Mouse (Mus musculus): ENCODE data around the gene Tmem170. TPM values are rescaled to one million over a fixed set of nuclear protein-coding genes. Genes with fewer than 3 reads are reported as not detected.

The Tmem170 gene
- polyA plus RNA-seq, 1 experiment from 2014 or later: 5.3 TPM

DNA sequence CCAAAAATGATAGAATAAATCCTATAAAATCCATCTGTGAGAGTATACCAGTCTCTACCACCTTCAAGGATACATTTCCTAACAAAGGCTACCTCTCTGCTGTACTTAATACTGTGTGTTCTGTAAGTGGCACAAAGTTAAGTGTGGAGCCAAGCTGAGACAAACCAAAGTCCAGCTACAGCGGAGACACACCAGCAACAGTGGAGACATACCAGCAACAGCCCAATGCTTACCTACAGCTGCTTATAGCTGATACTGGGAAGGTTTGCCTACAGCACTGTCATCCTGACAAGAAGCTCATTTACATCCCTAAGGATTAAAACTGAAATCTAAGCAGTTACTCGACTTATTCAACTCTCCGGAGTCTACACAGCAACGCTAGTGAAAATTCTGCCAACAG, 44.6 kb downstream of the Tmem170 start:
- H3K9ac ChIP-seq (replicated peaks): no peak overlapping the region
- no peak overlapping the region for H3K27ac ChIP-seq
- H3K27me3 ChIP-seq: no peaks in the 10 kb centered on the region
- no peaks in the 10 kb centered on the region for H3K4me1 ChIP-seq (replicated peaks)
- no peak overlapping the region for H3K4me2 ChIP-seq (replicated peaks)
- H3K4me3 ChIP-seq (replicated peaks): no peak overlapping the region
- H3K36me3 ChIP-seq: peaks cover 52% of the 10 kb centered on the region
- no peak for ATAC-seq
- 86% methylated on average over 4 of the region's 4 CpGs for WGBS
- no peaks in the 10 kb centered on the region for H3K9me3 ChIP-seq

DNA sequence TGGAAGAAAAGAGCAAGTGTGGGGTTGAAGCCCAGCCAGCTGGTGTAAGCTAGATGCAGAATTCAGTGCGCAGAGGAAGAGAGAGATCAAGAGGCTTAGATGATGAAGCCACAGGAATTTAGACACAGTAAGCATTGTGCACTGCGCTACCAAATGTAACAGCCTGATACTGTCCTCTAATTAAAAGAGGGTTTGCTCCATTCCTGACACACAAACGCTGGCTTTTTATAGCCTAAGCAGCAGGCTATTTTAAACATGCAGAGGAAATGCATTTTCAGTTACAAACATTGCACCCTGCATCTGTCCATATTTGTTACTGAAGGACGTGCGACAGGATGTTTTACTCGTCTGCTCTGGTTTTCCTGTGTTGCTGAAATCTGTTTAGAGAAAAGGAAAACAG, 48.0 kb downstream of the Tmem170 start:
- no peaks in the 10 kb centered on the region for H3K27me3 ChIP-seq
- 85% methylated on average over 6 of the region's 6 CpGs for WGBS
- no peak overlapping the region for H3K9ac ChIP-seq (replicated peaks)
- H3K36me3 ChIP-seq: peaks cover 57% of the 10 kb centered on the region
- H3K4me2 ChIP-seq (replicated peaks): no peak overlapping the region
- H3K4me3 ChIP-seq (replicated peaks): no peak overlapping the region
- no peak for ATAC-seq
- H3K27ac ChIP-seq: no peak overlapping the region
- H3K4me1 ChIP-seq (replicated peaks): no peaks in the 10 kb centered on the region
- no peaks in the 10 kb centered on the region for H3K9me3 ChIP-seq

DNA sequence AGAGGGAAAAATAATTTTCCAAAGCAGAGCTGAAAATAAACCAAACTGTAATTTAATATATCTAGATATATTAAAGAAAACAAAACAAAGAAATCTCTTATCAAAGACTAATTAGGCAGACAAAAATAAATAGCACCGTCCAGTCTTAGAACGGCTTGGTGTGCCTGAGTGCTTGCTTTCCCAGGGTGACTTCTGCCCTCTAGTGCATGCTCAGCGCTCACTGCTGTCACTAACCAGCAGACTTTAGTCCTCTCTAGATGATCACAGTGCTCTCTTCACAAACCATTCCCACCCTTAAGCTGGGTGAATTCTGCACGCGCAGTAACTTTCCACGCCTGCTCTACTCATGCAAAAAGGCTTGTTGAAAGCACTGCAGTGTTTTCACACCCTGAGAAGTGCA, 51.3 kb downstream of the Tmem170 start:
- Histone ChIP-seq H3K4me3 (replicated peaks) (no peak overlapping the region), H3K9me3 (no peaks in the 10 kb centered on the region), H3K4me2 (replicated peaks) (no peak overlapping the region), H3K27ac (no peak overlapping the region), H3K27me3 (no peaks in the 10 kb centered on the region), H3K4me1 (replicated peaks) (no peaks in the 10 kb centered on the region), H3K36me3 (peaks cover 65% of the 10 kb centered on the region), H3K9ac (replicated peaks) (no peak overlapping the region)
- no peak for ATAC-seq
- WGBS: 69% methylated on average over 6 of the region's 6 CpGs

DNA sequence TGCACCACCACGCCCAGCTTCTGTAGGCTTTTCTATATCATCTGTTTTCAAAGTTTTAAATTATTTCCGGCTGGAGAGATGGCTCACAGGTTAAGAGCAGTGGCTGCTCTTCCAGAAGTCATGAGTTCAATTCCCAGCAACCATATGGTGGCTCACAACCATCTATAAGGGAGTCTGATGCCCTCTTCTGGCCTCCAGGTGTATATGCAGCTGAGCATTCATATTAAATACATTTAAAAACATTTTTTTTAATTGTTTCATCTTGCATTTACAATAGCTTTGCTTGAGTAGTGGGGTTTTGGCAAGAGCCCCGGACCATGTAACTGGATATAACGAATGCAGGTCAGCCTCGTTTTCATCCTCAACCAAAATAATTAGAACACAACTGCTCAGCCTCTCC, 52.2 kb downstream of the Tmem170 start:
- ATAC-seq: no peak
- H3K9ac ChIP-seq (replicated peaks): no peak overlapping the region
- no peaks in the 10 kb centered on the region for H3K4me1 ChIP-seq (replicated peaks)
- 97% methylated on average over 5 of the region's 5 CpGs for WGBS
- H3K27me3 ChIP-seq: no peaks in the 10 kb centered on the region
- H3K27ac ChIP-seq: no peak overlapping the region
- H3K9me3 ChIP-seq: no peaks in the 10 kb centered on the region
- no peak overlapping the region for H3K4me3 ChIP-seq (replicated peaks)
- H3K4me2 ChIP-seq (replicated peaks): no peak overlapping the region
- peaks cover 63% of the 10 kb centered on the region for H3K36me3 ChIP-seq

DNA sequence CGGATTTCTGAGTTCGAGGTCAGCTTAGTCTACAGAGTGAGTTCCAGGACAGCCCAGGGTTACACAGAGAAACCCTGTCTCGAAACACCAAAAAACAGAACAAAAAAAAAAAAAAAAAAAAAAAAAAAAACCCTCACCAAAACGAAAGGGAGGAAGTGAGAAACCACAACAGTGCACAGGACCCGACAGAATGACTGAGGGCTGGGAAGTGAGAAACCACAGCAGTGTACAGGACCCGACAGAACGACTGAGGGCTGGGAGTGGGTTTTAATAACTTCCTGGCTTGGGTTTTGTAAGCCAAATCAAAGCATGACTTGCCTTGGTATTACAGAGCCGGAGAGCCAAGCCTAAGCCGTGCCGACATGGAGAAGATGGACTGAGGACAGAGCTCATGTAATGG, 55.4 kb downstream of the Tmem170 start:
- no peak overlapping the region for H3K4me2 ChIP-seq (replicated peaks)
- H3K4me1 ChIP-seq (replicated peaks): no peaks in the 10 kb centered on the region
- H3K36me3 ChIP-seq: peaks cover 45% of the 10 kb centered on the region
- H3K9ac ChIP-seq (replicated peaks): no peak overlapping the region
- H3K27me3 ChIP-seq: no peaks in the 10 kb centered on the region
- no peak overlapping the region for H3K4me3 ChIP-seq (replicated peaks)
- no peak overlapping the region for H3K27ac ChIP-seq
- 91% methylated on average over 10 of the region's 10 CpGs for WGBS
- no peak for ATAC-seq
- no peaks in the 10 kb centered on the region for H3K9me3 ChIP-seq

DNA sequence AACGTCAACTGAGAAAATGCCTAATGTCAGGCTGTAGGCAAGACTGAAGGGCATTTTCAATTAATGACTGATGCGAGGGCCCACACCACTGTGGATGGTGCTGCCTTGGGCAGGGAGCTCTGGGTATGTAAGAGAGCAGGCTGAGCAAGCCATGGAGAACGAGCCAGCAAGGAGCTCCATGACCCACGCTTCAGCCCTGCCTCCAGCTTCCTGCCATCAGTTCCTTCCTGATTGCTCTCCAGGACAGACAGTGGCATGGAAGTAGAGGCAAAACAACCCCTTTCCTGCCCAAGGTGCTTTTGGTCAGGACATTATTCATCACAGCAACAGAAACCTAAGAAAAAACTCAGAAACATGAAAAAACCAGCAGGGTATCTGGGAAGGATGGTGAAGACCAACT, 55.9 kb downstream of the Tmem170 start:
- H3K4me3 ChIP-seq (replicated peaks): no peak overlapping the region
- peaks cover 45% of the 10 kb centered on the region for H3K36me3 ChIP-seq
- H3K27me3 ChIP-seq: no peaks in the 10 kb centered on the region
- no peak overlapping the region for H3K9ac ChIP-seq (replicated peaks)
- 90% methylated on average over 4 of the region's 4 CpGs for WGBS
- H3K4me1 ChIP-seq (replicated peaks): no peaks in the 10 kb centered on the region
- no peak overlapping the region; the same call in 1 of the 2 replicates for H3K27ac ChIP-seq
- H3K4me2 ChIP-seq (replicated peaks): no peak overlapping the region
- H3K9me3 ChIP-seq: no peaks in the 10 kb centered on the region
- ATAC-seq: no peak

DNA sequence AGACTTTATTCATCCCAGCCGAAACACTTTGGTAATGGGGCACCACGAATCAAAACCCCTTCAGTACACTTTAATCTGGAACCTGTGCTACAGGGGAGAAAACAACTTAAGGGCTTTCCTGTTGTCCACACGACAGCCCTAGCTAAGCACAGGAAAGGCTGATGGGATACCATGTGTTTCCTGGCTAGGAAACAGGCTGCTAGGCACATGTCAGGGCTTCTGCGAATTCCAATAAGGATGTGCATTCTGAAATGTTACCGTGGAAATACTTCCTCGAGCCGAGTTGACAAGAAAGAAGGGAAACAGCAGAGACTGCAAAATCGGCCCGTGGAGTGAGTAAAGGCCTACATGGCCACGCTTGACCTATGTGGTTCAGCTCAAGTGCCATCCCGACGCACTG, 56.5 kb downstream of the Tmem170 start:
- 84% methylated on average over 12 of the region's 12 CpGs for WGBS
- Histone ChIP-seq H3K4me1 (replicated peaks) (no peaks in the 10 kb centered on the region), H3K27ac (no peak overlapping the region), H3K36me3 (peaks cover 41% of the 10 kb centered on the region), H3K9ac (replicated peaks) (no peak overlapping the region), H3K4me2 (replicated peaks) (no peak overlapping the region), H3K4me3 (replicated peaks) (no peak overlapping the region), H3K9me3 (no peaks in the 10 kb centered on the region), H3K27me3 (no peaks in the 10 kb centered on the region)
- no peak for ATAC-seq

DNA sequence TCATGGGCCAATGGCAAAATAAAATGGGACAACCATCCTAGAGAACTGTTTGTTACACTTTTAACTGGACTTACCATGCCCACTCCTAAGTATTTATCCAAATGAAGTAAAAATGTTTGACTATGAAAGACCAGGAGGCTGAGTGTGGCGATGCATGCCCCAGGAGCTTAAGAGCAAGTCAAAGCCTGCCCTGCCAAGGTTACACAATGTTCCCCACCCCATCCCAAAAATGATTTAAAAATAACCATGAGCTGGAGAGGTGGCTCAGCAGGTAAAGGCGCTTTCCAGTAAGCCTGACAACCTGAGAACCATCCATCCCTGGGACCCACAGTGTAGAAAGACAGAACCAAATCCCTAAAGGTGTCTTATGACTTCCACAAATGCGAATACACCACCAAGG, 58.0 kb downstream of the Tmem170 start:
- ATAC-seq: no peak
- Histone ChIP-seq H3K4me3 (replicated peaks) (no peak overlapping the region), H3K36me3 (peaks cover 40% of the 10 kb centered on the region), H3K4me1 (replicated peaks) (no peaks in the 10 kb centered on the region), H3K4me2 (replicated peaks) (no peak overlapping the region), H3K27me3 (no peaks in the 10 kb centered on the region), H3K9me3 (no peaks in the 10 kb centered on the region), H3K9ac (replicated peaks) (no peak overlapping the region), H3K27ac (no peak overlapping the region)
- WGBS: 98% methylated on average over 3 of the region's 3 CpGs

DNA sequence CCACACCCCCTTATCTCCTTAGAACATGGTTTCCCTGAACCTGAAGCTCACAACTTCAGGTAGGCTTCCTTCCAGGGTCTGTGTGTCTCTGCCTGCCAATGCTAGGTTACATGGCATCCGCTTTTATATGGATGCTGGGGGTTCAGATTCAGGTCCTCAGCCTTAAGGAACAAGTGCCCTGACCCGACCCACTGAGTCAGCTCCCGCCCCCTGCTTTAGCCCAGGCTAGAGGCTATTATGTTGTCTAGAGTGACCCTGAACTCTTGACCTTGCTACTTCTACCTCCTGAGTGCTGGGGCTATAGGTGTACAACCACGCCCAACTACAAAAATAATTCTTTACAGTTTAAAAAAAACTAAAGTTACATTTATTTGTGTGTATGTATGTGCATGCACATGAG, 61.5 kb downstream of the Tmem170 start:
- Histone ChIP-seq H3K27me3 (no peaks in the 10 kb centered on the region), H3K36me3 (peaks cover 16% of the 10 kb centered on the region), H3K4me3 (replicated peaks) (no peak overlapping the region), H3K4me2 (replicated peaks) (no peak overlapping the region), H3K9ac (replicated peaks) (no peak overlapping the region), H3K4me1 (replicated peaks) (peaks cover 17% of the 10 kb centered on the region; the same call in 1 of the 2 replicates), H3K27ac (no peak overlapping the region), H3K9me3 (no peaks in the 10 kb centered on the region)
- ATAC-seq: no peak
- WGBS: 92% methylated on average over 4 of the region's 4 CpGs

DNA sequence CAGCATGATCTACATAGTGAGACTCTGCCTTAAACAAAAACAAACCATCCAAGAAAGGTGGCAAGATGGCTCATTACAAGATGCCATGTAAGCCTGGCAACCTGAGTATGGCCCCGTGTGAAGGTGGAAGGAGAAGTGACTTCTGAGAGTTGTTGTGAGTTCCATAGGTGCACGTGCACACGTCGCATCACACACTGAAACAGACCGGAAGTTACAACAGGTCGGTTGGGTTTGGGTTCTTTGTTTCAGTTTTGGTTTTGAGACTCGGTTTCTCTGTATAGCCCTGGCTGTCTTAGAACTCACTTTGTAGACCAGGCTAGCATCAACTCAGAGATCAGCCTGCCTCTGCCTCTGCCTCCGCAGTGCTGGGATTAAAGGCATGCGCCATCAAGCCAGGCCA, 62.7 kb downstream of the Tmem170 start:
- Histone ChIP-seq H3K4me3 (replicated peaks) (no peak overlapping the region), H3K27me3 (no peaks in the 10 kb centered on the region), H3K9me3 (no peaks in the 10 kb centered on the region), H3K27ac (no peak overlapping the region), H3K4me1 (replicated peaks) (peaks cover 17% of the 10 kb centered on the region; the same call in 1 of the 2 replicates), H3K9ac (replicated peaks) (no peak overlapping the region), H3K36me3 (peaks cover 10% of the 10 kb centered on the region), H3K4me2 (replicated peaks) (no peak overlapping the region)
- 97% methylated on average over 9 of the region's 9 CpGs for WGBS
- no peak for ATAC-seq

Other genes starting within 250 kb of the Tmem170 start
- gene Ldhd, start 246.4 kb downstream of the Tmem170 start, polyA plus RNA-seq (2015; fragmentation: Nextera tagmentation; extraction: Ambion mirVana): 0.39 and 0.50 TPM in 2 replicates
- gene Zfp1, start 233.3 kb downstream of the Tmem170 start, polyA plus RNA-seq (2015; fragmentation: Nextera tagmentation; extraction: Ambion mirVana): 28.8 and 29.2 TPM in 2 replicates
- 1.6 and 2.2 TPM in 2 replicates for gene Ctrb1, start 185.7 kb downstream of the Tmem170 start, polyA plus RNA-seq (2015; fragmentation: Nextera tagmentation; extraction: Ambion mirVana)
- 48.7 and 55.0 TPM in 2 replicates for gene Bcar1, start 132.9 kb downstream of the Tmem170 start, polyA plus RNA-seq (2015; fragmentation: Nextera tagmentation; extraction: Ambion mirVana)
- gene Cfdp1, start 22.5 kb downstream of the Tmem170 start, polyA plus RNA-seq (2015; fragmentation: Nextera tagmentation; extraction: Ambion mirVana): 193 and 196 TPM in 2 replicates
- 3.1 and 4.2 TPM in 2 replicates for gene Chst5, start 33.7 kb upstream of the Tmem170 start, polyA plus RNA-seq (2015; fragmentation: Nextera tagmentation; extraction: Ambion mirVana)
- gene Tmem231, start 57.1 kb upstream of the Tmem170 start, polyA plus RNA-seq (2015; fragmentation: Nextera tagmentation; extraction: Ambion mirVana): 15.9 and 16.8 TPM in 2 replicates
- gene Gabarapl2, start 64.0 kb upstream of the Tmem170 start, polyA plus RNA-seq (2015; fragmentation: Nextera tagmentation; extraction: Ambion mirVana): 453 and 504 TPM in 2 replicates
- gene Adat1, start 115.6 kb upstream of the Tmem170 start, polyA plus RNA-seq (2015; fragmentation: Nextera tagmentation; extraction: Ambion mirVana): 8.6 and 9.5 TPM in 2 replicates
- gene Kars, start 134.6 kb upstream of the Tmem170 start, polyA plus RNA-seq (2015; fragmentation: Nextera tagmentation; extraction: Ambion mirVana): 169 and 171 TPM in 2 replicates
- gene Terf2ip, start 134.6 kb upstream of the Tmem170 start, polyA plus RNA-seq (2015; fragmentation: Nextera tagmentation; extraction: Ambion mirVana): 52.8 and 55.9 TPM in 2 replicates
- 0.45 and 1.2 TPM in 2 replicates for gene Gm6793, start 138.3 kb upstream of the Tmem170 start, polyA plus RNA-seq (2015; fragmentation: Nextera tagmentation; extraction: Ambion mirVana)